18 mouse cellular contexts compared by ENCODE assay signal in the genomic region with DNA sequence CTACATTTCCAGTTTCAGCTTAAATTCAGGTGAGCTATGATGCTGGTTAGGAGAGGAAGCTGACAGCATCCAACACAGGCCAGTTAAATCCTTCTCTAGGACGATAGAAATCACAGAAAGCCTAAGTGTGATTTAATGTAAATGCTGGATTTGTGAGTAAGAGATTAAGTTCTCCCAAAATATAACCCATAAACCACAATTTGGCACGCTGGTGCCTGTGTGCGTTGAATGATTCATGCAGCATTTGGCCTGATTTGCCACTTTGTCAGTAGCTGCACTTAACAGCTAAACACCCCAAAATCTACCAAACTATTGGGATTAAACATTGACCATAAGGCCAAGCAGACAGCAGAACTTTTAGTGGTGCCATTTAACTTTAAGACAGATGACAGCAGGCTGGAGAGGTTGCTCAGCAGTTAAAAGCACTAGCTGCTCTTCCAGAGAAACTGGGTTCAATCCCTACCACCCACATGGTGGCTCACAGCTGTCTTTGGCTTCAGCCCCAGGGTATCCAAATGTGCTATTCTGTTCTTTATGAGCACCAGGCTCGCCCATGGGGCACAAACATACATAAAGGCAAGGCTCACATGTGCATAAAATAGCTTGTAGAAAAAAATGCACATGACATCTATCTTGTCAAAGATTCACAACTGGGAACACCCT.
A peak's percentile ranks its signal among the peaks of the same experiment; 100 is the strongest.
DNase-seq lines count a peak whose midpoint lies in the region; ATAC-seq and TF ChIP-seq lines count a peak whose summit lies in the region.
"Had no signal": no experiment of that assay in that cellular context is flagged by ENCODE, and none has a peak within 500 bp of the region (broad histone marks: within the 10 kb centered on the region; RNA-seq: fewer than 3 reads in every experiment).

No protein-coding gene starts in this region.

- H3K9ac ChIP-seq in forebrain, embryonic 14.5 days (ENCODE audit: low read length): no peak overlapping the region
- H3K9ac ChIP-seq in forebrain, embryonic 12.5 days: no peak overlapping the region
- no peak overlapping the region for H3K9ac ChIP-seq in intestine, postnatal 0 days (ENCODE audit: low read depth, low read length)
- H3K9ac ChIP-seq: embryonic facial prominence, embryonic 13.5 days; forebrain, embryonic 13.5 days; kidney, embryonic 15.5 days; midbrain, embryonic 12.5 days had no signal

- ATAC-seq in forebrain, embryonic 14.5 days: no peak
- ATAC-seq in forebrain, embryonic 12.5 days (ENCODE audit: low FRiP score): no peak
- ATAC-seq in intestine, postnatal 0 days: no peak
- ATAC-seq: forebrain, embryonic 13.5 days; Patski had no signal

- WGBS in forebrain, embryonic 14.5 days: 61% methylated on average over 4 of the region's 4 CpGs
- WGBS in forebrain, embryonic 12.5 days: 81% methylated on average over 4 of the region's 4 CpGs
- 72% methylated on average over 4 of the region's 4 CpGs for WGBS in intestine, postnatal 0 days

- no peaks in the 10 kb centered on the region for H3K27me3 ChIP-seq in forebrain, embryonic 14.5 days (replicated peaks; ENCODE audit: control insufficient read depth, insufficient read depth, low read length)
- no peaks in the 10 kb centered on the region for H3K27me3 ChIP-seq in forebrain, embryonic 12.5 days
- H3K27me3 ChIP-seq in intestine, postnatal 0 days (replicated peaks; ENCODE audit: control insufficient read depth, insufficient read depth, low read length): no peaks in the 10 kb centered on the region
- H3K27me3 ChIP-seq: forebrain, embryonic 13.5 days; kidney, embryonic 15.5 days; midbrain, embryonic 12.5 days had no signal

- H3K4me1 ChIP-seq in forebrain, embryonic 14.5 days (ENCODE audit: control insufficient read depth, insufficient read depth, low read length): peaks cover 12% of the 10 kb centered on the region; the same call in 1 of the 2 replicates
- H3K4me1 ChIP-seq in forebrain, embryonic 12.5 days: no peaks in the 10 kb centered on the region
- no peaks in the 10 kb centered on the region for H3K4me1 ChIP-seq in intestine, postnatal 0 days (replicated peaks; ENCODE audit: control insufficient read depth, insufficient read depth, low read length)
- H3K4me1 ChIP-seq: embryonic facial prominence, embryonic 13.5 days; forebrain, embryonic 13.5 days; midbrain, embryonic 12.5 days had no signal

- H3K27ac ChIP-seq in forebrain, embryonic 14.5 days (ENCODE audit: low read depth, low read length): no peak overlapping the region
- H3K27ac ChIP-seq in forebrain, embryonic 12.5 days: no peak overlapping the region
- H3K27ac ChIP-seq in intestine, postnatal 0 days (ENCODE audit: low read depth, low read length): no peak overlapping the region
- H3K27ac ChIP-seq: embryonic facial prominence, embryonic 13.5 days; forebrain, embryonic 13.5 days; kidney, embryonic 15.5 days; macrophage; midbrain, embryonic 12.5 days had no signal

- H3K4me3 ChIP-seq in forebrain, embryonic 14.5 days (ENCODE audit: low read depth, low read length): no peak overlapping the region
- H3K4me3 ChIP-seq in forebrain, embryonic 12.5 days (replicated peaks): no peak overlapping the region
- no peak overlapping the region for H3K4me3 ChIP-seq in intestine, postnatal 0 days (ENCODE audit: low read depth, low read length)
- H3K4me3 ChIP-seq: embryonic facial prominence, embryonic 13.5 days; forebrain, embryonic 13.5 days; kidney, embryonic 15.5 days; midbrain, embryonic 12.5 days had no signal

- no peaks in the 10 kb centered on the region for H3K36me3 ChIP-seq in forebrain, embryonic 14.5 days (ENCODE audit: control insufficient read depth, insufficient read depth, low read length)
- no peaks in the 10 kb centered on the region for H3K36me3 ChIP-seq in forebrain, embryonic 12.5 days (replicated peaks)
- no peaks in the 10 kb centered on the region for H3K36me3 ChIP-seq in intestine, postnatal 0 days (ENCODE audit: control insufficient read depth, insufficient read depth)
- H3K36me3 ChIP-seq: embryonic facial prominence, embryonic 13.5 days; kidney, embryonic 15.5 days; midbrain, embryonic 12.5 days had no signal

- peak; percentile 14 for DNase-seq in forebrain, embryonic 14.5 days (ENCODE audit: low spot score)
- DNase-seq in right cerebral cortex, adult 2 months (ENCODE audit: low spot score in 2 of 2): peak; percentile 14 to 37
- DNase-seq in right cerebral cortex, postnatal 4 days: no peak
- peak; percentile 6 to 26 for DNase-seq in layer of hippocampus, postnatal 14 days (ENCODE audit: low spot score in 2 of 2)
- DNase-seq in neural tube, embryonic 10.5 days (ENCODE audit: extremely low spot score, low spot score): no peak
- DNase-seq in thymus, postnatal 0 days (ENCODE audit: low spot score): no peak
- DNase-seq: cerebellum, adult 11-12 months; gastrocnemius, postnatal 25 days; lung, adult 2 months had no signal

- H3K4me2 ChIP-seq in forebrain, embryonic 14.5 days (ENCODE audit: low read length): no peak overlapping the region
- no peak overlapping the region for H3K4me2 ChIP-seq in forebrain, embryonic 12.5 days
- no peak overlapping the region for H3K4me2 ChIP-seq in intestine, postnatal 0 days (replicated peaks; ENCODE audit: low read depth)
- H3K4me2 ChIP-seq: embryonic facial prominence, embryonic 13.5 days; forebrain, embryonic 13.5 days; heart, embryonic 11.5 days; kidney, embryonic 15.5 days; midbrain, embryonic 12.5 days had no signal

- no peaks in the 10 kb centered on the region for H3K9me3 ChIP-seq in forebrain, embryonic 14.5 days (replicated peaks; ENCODE audit: control insufficient read depth, low read length)
- H3K9me3 ChIP-seq in forebrain, embryonic 12.5 days: no peaks in the 10 kb centered on the region
- H3K9me3 ChIP-seq in intestine, postnatal 0 days (ENCODE audit: control insufficient read depth): no peaks in the 10 kb centered on the region
- H3K9me3 ChIP-seq: embryonic facial prominence, embryonic 13.5 days; forebrain, embryonic 13.5 days; kidney, embryonic 15.5 days; midbrain, embryonic 12.5 days had no signal

- TF ChIP-seq CTCF in intestine, postnatal 0 days (IDR thresholded peaks at IDR 0.05; ENCODE audit: low read depth): no peak

Comparison
In these comparisons a context has a peak if more than half of its experiments do, and no peak if none do; other contexts are left out.
1. DNase-seq: peak in forebrain, embryonic 14.5 days (single experiment), right cerebral cortex, adult 2 months (2 of 2) and layer of hippocampus, postnatal 14 days (2 of 2); none in right cerebral cortex, postnatal 4 days (single experiment), neural tube, embryonic 10.5 days (single experiment) and thymus, postnatal 0 days (single experiment).